Mouse (Mus musculus) adrenal gland, adult 2 months (tissue): ENCODE results near the gene Eepd1. TPM values are rescaled to one million over a fixed set of nuclear protein-coding genes. Genes with fewer than 3 reads are reported as not detected.

Experiments used
- DNase-seq: peaks from one replicate; pipeline ENCODE4 v3.0.0; 2021
- polyA plus RNA-seq: library from polyadenylated mRNA; depleted of rRNA; stranded (reverse); fragments of >200 nt; gene quantifications from 2 replicates; pipeline ENCODE4 v1.2.3, GENCODE M21; 2012
- total RNA-seq, 2 experiments: library from RNA; stranded (reverse); gene quantifications; 2 replicates each; pipeline ENCODE4 v1.2.3; 2021

The Eepd1 gene
- total and polyA plus RNA-seq, 3 experiments: 28.4 to 36.0 (median 32.8) TPM

- no peak for DNase-seq
Measured at GRCm38 (mm10) chr9:25535487-25535886, 54.1 kb downstream of the Eepd1 start.

- no peak for DNase-seq
Measured at GRCm38 (mm10) chr9:25539461-25539860, 58.1 kb downstream of the Eepd1 start.

DNA sequence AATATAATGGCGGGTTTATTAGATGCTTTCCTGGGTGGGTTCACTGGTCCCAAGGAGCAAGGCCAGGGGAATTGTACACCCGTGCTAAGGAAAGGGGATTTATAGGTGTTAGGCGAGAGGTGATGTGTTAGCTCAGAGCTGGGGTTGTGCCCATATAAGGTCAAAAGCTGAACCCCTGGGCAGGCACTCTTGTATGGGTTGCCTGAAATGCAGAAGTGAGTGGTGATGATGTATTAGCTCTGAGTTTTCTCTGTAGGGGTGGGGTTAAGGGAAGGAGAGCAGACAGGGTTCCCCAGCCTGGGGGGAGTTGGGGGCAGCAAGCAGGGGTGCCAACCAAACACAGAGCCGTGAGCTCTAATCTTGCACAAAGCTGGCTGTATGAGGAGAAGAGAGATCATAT is 60.0 kb downstream of the Eepd1 start:
- DNase-seq: no peak

DNA sequence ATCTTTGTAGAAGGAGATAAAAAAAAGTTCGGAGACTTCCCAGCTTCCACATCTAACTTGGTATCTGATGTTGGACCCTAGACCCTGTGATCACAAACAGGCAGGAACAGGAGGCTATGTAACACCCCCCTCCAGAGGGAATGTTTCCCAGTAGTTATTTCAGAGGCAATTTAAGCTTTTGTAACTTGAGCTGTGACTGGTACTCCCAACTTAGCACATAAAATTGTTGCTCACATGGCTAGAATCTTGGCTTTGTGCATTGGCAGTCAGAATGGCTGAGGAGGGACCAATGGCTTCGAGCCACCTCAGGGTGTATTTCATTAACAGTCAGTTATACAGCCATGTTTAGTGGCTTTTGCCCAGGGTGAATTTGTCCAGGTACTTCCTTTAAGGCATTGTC is 63.9 kb downstream of the Eepd1 start:
- no peak for DNase-seq

GRCm38 (mm10) chr9:25549130-25550060 is 68.0 kb downstream of the Eepd1 start:
- peak; percentile 35 for DNase-seq

DNA sequence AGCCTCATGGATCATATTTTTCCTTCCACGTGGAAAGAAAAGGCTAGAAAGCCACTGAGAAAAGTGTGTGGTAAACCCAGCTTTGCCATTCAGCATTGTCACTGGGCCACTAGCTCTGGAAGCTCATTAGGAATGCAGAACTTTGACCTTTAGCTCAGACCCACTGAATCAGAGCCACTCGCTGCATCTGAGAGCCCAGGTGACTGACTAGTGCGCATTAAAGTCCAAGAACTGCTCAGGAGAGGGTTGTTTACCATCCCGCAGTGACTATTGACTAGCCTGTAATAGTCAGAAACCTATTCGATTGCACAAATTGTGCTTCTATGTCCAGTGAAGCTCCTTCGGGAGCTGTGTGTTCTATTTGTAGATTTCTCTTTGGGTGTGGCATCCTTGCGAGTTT is 68.8 kb downstream of the Eepd1 start:
- no peak for DNase-seq

- peak; percentile 56 for DNase-seq
Measured at GRCm38 (mm10) chr9:25552532-25552931, 71.2 kb downstream of the Eepd1 start.

DNA sequence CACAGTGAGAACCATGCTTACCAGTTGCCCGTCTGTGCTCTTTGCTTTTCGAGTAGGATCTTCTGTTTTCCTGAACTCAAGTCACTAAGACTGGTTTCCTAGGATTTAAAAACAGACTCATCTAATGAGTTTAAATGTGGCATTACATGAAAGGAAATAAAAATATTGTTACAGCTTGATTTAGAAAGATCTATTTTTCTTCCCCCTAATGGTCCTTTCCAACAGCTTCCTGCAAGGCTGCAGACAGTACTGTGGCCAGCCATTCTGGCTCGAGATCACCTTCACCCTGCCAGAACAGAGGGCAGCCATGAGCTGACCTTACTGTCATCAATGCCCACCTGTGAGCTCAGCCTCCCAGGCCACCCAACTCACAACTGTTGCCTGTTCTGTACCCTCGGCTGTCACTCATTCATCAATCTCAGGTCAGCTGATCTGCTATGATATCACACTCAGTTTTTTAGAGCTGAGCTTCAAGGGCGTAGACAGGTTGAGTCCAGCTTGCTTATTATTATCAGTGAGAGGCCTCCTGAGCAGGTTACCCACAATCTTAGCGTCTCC is 73.0 kb downstream of the Eepd1 start:
- DNase-seq: no peak

DNA sequence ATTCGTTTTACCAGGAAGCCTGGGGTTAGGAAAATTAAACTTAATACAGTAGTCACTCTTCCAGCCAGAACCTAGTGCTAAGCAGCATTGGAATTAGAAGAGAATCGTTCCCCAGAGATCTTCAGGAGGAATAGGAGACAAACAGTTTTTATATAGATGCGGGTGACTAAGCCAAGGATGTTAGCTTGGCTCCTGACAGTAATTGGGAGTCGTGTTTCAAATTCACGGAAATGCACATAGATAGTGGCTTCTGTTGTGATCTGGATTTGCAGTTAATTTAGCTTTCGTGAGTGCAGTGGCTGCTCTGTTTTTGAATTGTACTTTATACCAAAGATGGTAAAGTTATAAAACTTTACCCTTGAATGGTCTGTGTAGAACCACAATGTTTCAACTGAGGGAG is 73.9 kb downstream of the Eepd1 start:
- DNase-seq: no peak

- DNase-seq: no peak
Measured at GRCm38 (mm10) chr9:25556008-25556407, 74.7 kb downstream of the Eepd1 start.

GRCm38 (mm10) chr9:25557378-25557777 is 76.0 kb downstream of the Eepd1 start:
- DNase-seq: no peak

DNA sequence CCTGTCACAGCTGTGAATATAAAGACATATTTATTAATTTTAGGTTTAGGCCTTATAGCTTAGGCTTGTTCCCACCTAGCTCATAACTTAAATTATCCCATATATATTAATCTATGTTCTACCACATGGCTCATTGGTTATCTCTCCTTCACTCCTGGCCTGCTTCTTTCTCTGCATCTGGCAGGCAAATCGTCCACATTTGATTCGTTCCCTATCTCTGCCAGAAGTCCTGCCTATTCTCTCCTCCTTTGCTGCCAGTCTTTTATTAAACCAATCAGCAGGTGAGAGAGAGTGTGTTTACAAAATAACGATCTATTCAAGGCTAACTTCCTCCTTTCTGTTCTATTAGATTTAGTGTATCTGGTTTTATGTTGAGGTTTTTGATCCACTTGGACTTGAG is 77.5 kb downstream of the Eepd1 start:
- no peak for DNase-seq

DNA sequence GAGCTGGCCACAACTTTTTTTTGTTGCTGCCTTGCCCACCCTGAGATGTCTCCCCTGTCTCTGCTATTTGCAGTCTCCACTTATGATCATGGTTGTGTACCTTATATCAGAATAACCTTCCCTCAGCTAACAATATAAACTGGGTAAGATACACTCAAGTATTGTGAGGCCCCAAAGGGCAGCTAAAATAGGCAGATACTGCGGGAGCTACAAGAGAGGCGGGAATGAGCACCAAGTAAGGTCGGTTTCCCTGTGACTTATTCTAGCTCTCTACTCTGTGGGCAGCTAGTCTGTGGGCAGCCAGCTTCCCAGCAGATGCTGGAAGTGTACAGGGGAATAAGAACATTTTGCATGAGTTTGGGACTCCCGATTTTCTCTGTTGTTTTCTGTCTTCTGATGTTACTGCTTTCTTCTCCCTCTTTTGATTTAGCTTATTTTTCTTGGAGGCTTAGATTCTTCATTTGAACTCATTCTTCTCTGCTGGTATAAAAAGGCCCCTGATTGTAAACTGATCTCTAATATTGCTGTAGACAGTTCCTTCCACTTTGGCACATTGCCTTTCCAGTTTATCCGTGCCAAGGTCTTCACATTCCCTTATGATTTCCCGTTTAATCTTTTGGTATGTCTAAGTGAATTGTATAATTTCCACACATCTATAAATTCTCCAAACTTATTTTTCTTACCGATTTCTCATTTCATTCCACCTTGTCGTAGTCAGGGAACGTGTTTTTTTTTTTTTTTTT is 78.8 kb downstream of the Eepd1 start:
- no peak for DNase-seq

GRCm38 (mm10) chr9:25561143-25561542 is 79.8 kb downstream of the Eepd1 start:
- DNase-seq: no peak

GRCm38 (mm10) chr9:25563806-25564205 is 82.5 kb downstream of the Eepd1 start:
- DNase-seq: no peak

- DNase-seq: no peak
Measured at GRCm38 (mm10) chr9:25567071-25567470, 85.7 kb downstream of the Eepd1 start.

GRCm38 (mm10) chr9:25568783-25569182 is 87.4 kb downstream of the Eepd1 start:
- DNase-seq: no peak

GRCm38 (mm10) chr9:25570011-25570410 is 88.7 kb downstream of the Eepd1 start:
- no peak for DNase-seq

- DNase-seq: peak; percentile 45
Measured at GRCm38 (mm10) chr9:25570436-25570835, 89.1 kb downstream of the Eepd1 start.

DNA sequence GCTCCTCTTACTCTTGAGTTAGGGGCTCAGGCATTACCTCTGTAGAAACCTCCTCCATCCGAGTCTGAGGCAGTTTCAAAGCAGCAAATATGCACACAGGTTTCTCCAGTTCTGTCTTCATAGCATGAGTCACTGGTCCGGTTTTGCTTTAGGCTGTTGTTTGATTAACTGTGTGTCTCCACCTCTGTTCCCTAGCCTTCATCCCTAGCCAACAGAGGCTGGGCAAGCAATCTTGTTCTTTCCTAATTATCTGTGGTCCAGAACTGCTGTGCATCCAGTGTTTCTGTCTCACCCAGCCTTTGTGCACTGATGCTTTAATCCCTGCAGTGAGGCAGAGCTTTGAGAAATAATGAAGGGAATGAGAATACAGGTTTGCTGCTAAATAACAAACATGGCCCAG is 90.0 kb downstream of the Eepd1 start:
- DNase-seq: no peak

DNA sequence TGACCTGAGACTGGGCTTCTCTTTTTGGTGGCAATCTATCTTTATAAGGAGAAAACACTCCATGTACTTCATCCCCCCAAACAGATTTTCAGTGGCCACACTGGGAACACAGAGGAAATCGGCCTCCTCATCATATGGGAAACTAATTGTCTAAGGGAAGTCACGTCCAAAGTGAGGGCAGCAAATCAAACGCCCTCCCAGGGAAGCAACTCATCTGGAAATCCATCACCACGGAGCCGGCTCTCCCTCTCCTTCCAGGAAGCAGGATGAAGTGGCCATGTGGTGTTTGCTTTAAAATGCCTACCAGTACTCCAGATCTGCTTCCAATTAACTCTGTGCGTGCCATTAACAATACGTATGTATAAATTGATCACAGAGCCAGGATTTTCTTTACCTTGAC is 92.4 kb downstream of the Eepd1 start:
- DNase-seq: no peak

GRCm38 (mm10) chr9:25574186-25574585 is 92.8 kb downstream of the Eepd1 start:
- peak; percentile 33 for DNase-seq
